Mouse (Mus musculus) layer of hippocampus, postnatal 25 days (tissue): Measurements from ENCODE around the gene Got2. TPM values are rescaled to one million over a fixed set of nuclear protein-coding genes. Genes with fewer than 3 reads are reported as not detected.
"Not testable (repeated sequence)": the region's sequence is repeated elsewhere in the genome, so short reads cannot be mapped to it uniquely, and the experiment has no call there.

Experiments used
- DNase-seq, 2 experiments: peaks; one replicate each; pipeline ENCODE4 v3.0.0; 2022; ENCODE audit warnings: mixed read lengths in 2 of 2, low spot score in 1 of 2; ENCODE audit errors: extremely low spot score in 1 of 2
- total RNA-seq, 2 experiments: library from RNA; stranded (reverse); gene quantifications; 2 replicates each; pipeline ENCODE4 v1.2.3; 2021

The Got2 gene
- total RNA-seq, 2 experiments from 2014 or later: 228 to 234 TPM

GRCm38 (mm10) chr8:95875270-95875669 is 13.1 kb downstream of the Got2 start:
- no peak for DNase-seq

GRCm38 (mm10) chr8:95871690-95872089 is 16.7 kb downstream of the Got2 start:
- no peak for DNase-seq

GRCm38 (mm10) chr8:95864851-95865250 is 23.5 kb downstream of the Got2 start:
- DNase-seq: not testable (repeated sequence)

GRCm38 (mm10) chr8:95863761-95864440 is 24.4 kb downstream of the Got2 start:
- not testable (repeated sequence) for DNase-seq

- no peak for DNase-seq
These were observed 34.2 kb downstream of the Got2 start for GRCm38 (mm10) chr8:95854174-95854573.

GRCm38 (mm10) chr8:95853102-95853843 is 35.1 kb downstream of the Got2 start, which contains the start of gene Slc38a7:
Gene Slc38a7, minus strand, starts transcription at chr8:95853539.
- DNase-seq: peak; percentile 54 to 58

GRCm38 (mm10) chr8:95852290-95852689 is 36.1 kb downstream of the Got2 start:
- no peak for DNase-seq

GRCm38 (mm10) chr8:95850326-95850725 is 38.0 kb downstream of the Got2 start:
- DNase-seq: no peak

GRCm38 (mm10) chr8:95848734-95849464 is 39.4 kb downstream of the Got2 start:
- DNase-seq: no peak

GRCm38 (mm10) chr8:95848061-95848551 is 40.2 kb downstream of the Got2 start:
- no peak for DNase-seq

GRCm38 (mm10) chr8:95845026-95845425 is 43.3 kb downstream of the Got2 start:
- no peak for DNase-seq

- DNase-seq: no peak
These were observed 44.4 kb downstream of the Got2 start for GRCm38 (mm10) chr8:95843968-95844367.

GRCm38 (mm10) chr8:95841436-95841835 is 46.9 kb downstream of the Got2 start:
- DNase-seq: no peak

- no peak for DNase-seq
These were observed 49.1 kb downstream of the Got2 start for GRCm38 (mm10) chr8:95839289-95839688.

GRCm38 (mm10) chr8:95837266-95837665 is 51.1 kb downstream of the Got2 start:
- DNase-seq: no peak

- no peak for DNase-seq
These were observed 52.5 kb downstream of the Got2 start for GRCm38 (mm10) chr8:95835891-95836290.

- DNase-seq: no peak
These were observed 54.8 kb downstream of the Got2 start for GRCm38 (mm10) chr8:95833435-95833984.

GRCm38 (mm10) chr8:95832603-95833434 is 55.5 kb downstream of the Got2 start:
- peak; percentile 80 to 90 for DNase-seq

- DNase-seq: no peak
These were observed 58.2 kb downstream of the Got2 start for GRCm38 (mm10) chr8:95830144-95830543.

GRCm38 (mm10) chr8:95825162-95825561 is 63.2 kb downstream of the Got2 start, which contains the start of gene Sap18b:
Gene Sap18b, plus strand, starts transcription at chr8:95825346.
- DNase-seq: not testable (repeated sequence)
